In the genomic region with DNA sequence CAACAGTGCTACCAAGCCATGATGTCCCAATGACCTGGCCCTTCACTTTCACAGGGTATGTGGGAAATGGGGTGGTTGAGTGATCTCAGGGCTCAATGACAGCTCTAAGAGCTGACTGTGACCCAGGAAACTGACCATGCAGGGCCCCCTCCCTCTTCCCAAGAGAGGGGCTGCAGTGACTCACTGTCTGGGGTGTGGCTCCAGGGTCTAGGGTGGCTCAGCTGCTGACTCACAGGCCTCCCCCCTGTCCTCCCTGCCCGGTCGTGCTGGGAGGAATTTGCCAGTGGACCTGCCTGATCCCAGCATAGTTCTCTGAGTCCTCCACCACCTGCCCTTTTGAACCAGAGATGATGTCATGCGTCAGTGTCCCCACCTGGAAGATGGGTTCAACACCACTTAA, we compare ENCODE assay signal across 8 mouse cellular contexts. TPM values are rescaled to one million over a fixed set of nuclear protein-coding genes. Genes with fewer than 3 reads are reported as not detected.
DNase-seq lines count a peak whose midpoint lies in the region; ATAC-seq and TF ChIP-seq lines count a peak whose summit lies in the region.

No protein-coding gene starts in this region.

- peaks cover under 1% of the 10 kb centered on the region; the same call in 1 of the 2 replicates for H3K36me3 ChIP-seq in liver, embryonic 14.5 days (replicated peaks; ENCODE audit: control insufficient read depth, insufficient read depth, low read depth)

- H3K4me1 ChIP-seq in liver, embryonic 14.5 days (replicated peaks; ENCODE audit: control insufficient read depth in 2 of 2, insufficient read depth in 2 of 2, low read length in 1 of 2) = peaks cover 35 to 44% of the 10 kb centered on the region in 2 experiments

- WGBS in liver, embryonic 14.5 days (ENCODE audit: insufficient replicate concordance) = 55% methylated on average over 3 of the region's 3 CpGs

- peak; percentile 61 for DNase-seq in 3T3-L1 (ENCODE audit: low read depth, low spot score)
- peak; percentile 93 for DNase-seq in Muller cell, postnatal 12 days (ENCODE audit: inconsistent ontology term)
- peak; percentile 66 to 73 for DNase-seq in heart, adult 9 months (ENCODE audit: low spot score in 2 of 2)
- DNase-seq in liver, embryonic 14.5 days (ENCODE audit: low read depth in 3 of 3, low spot score in 3 of 3) = no peak
- DNase-seq in urinary bladder, postnatal 25 days (ENCODE audit: low spot score) = peak; percentile 63
- no peak for DNase-seq in left cerebral cortex, adult 18-20 months (ENCODE audit: low spot score in 2 of 2)
- DNase-seq in thymus, postnatal 14 days = no peak

- TF ChIP-seq CTCF in liver, embryonic 14.5 days (IDR thresholded peaks at IDR 0.05; ENCODE audit: low read depth) = no peak

- peak overlapping the region; percentile 34 for H3K27ac ChIP-seq in liver, embryonic 14.5 days

- H3K4me2 ChIP-seq in liver, embryonic 14.5 days (ENCODE audit: low read depth) = peak overlapping the region; percentile 75; the same call in 1 of the 2 replicates

- no peaks in the 10 kb centered on the region for H3K9me3 ChIP-seq in liver, embryonic 14.5 days (ENCODE audit: control insufficient read depth, low read length)

- no peaks in the 10 kb centered on the region for H3K27me3 ChIP-seq in liver, embryonic 14.5 days (ENCODE audit: control insufficient read depth, insufficient read depth, low read length)

- no peak overlapping the region; the same call in 1 of the 2 replicates for H3K9ac ChIP-seq in liver, embryonic 14.5 days (replicated peaks)

- ATAC-seq in liver, embryonic 14.5 days (ENCODE audit: insufficient read depth) = no peak
- no peak for ATAC-seq in erythroid progenitor cell, adult 5-6 weeks (replicated peaks; ENCODE audit: low FRiP score, poor library complexity, severe bottlenecking)

- TF ChIP-seq EP300 in liver, embryonic 14.5 days (IDR thresholded peaks at IDR 0.05; ENCODE audit: low read depth) = no peak

- H3K4me3 ChIP-seq in liver, embryonic 14.5 days (ENCODE audit: insufficient read depth in 1 of 2, low read depth in 2 of 2, low read length in 2 of 2) = no peak overlapping the region

RNA-seq across cellular contexts. Expression of a gene that starts 8.2 kb away (rescaled TPM):
- polyA plus RNA-seq in liver, embryonic 14.5 days (2012; rRNA removed) = 6.7 and 10.5 TPM in 2 replicates
- polyA plus RNA-seq in liver, embryonic 14.5 days (2014; fragmentation: Nextera tagmentation; extraction: Ambion mirVana) = 10.1 and 11.7 TPM in 2 replicates
- not detected in 2 replicates for total RNA-seq in erythroid progenitor cell, adult 5-6 weeks (2015; ENCODE audit: low replicate concordance)
- 0.45 and 0.90 TPM in 2 replicates for total RNA-seq in erythroid progenitor cell, adult 5-6 weeks (2017; ENCODE audit: low replicate concordance)
- 10 to 100 TPM; 19.1 to 24.1 TPM for total RNA-seq in left cerebral cortex, adult 18-20 months (2021)

RNA-seq across cellular contexts. Expression of a gene that starts 12.5 kb away (rescaled TPM):
- polyA plus RNA-seq in liver, embryonic 14.5 days (2012; rRNA removed) = 16.8 and 17.8 TPM in 2 replicates
- 42.1 and 42.6 TPM in 2 replicates for polyA plus RNA-seq in liver, embryonic 14.5 days (2014; fragmentation: Nextera tagmentation; extraction: Ambion mirVana)
- 6.5 and 12.2 TPM in 2 replicates for total RNA-seq in erythroid progenitor cell, adult 5-6 weeks (2015; ENCODE audit: low replicate concordance)
- total RNA-seq in erythroid progenitor cell, adult 5-6 weeks (2017; ENCODE audit: low replicate concordance) = 0.76 and 1.8 TPM in 2 replicates
- 100 to 1,000 TPM; 179 TPM for total RNA-seq in left cerebral cortex, adult 18-20 months (2021)

RNA-seq across cellular contexts. Expression of a gene that starts 12.7 kb away (rescaled TPM):
- polyA plus RNA-seq in liver, embryonic 14.5 days (2012; rRNA removed) = 47.3 and 55.8 TPM in 2 replicates
- 84.4 and 89.0 TPM in 2 replicates for polyA plus RNA-seq in liver, embryonic 14.5 days (2014; fragmentation: Nextera tagmentation; extraction: Ambion mirVana)
- total RNA-seq in erythroid progenitor cell, adult 5-6 weeks (2015; ENCODE audit: low replicate concordance) = 12.6 and 14.3 TPM in 2 replicates
- 17.1 and 26.6 TPM in 2 replicates for total RNA-seq in erythroid progenitor cell, adult 5-6 weeks (2017; ENCODE audit: low replicate concordance)
- 100 to 1,000 TPM; 141 to 150 TPM for total RNA-seq in left cerebral cortex, adult 18-20 months (2021)

RNA-seq across cellular contexts. Expression of a gene that starts 18.9 kb away (rescaled TPM):
- polyA plus RNA-seq in liver, embryonic 14.5 days (2012; rRNA removed) = 0.57 and 1.0 TPM in 2 replicates
- 0.56 and 1.1 TPM in 2 replicates for polyA plus RNA-seq in liver, embryonic 14.5 days (2014; fragmentation: Nextera tagmentation; extraction: Ambion mirVana)
- total RNA-seq in erythroid progenitor cell, adult 5-6 weeks (2015; ENCODE audit: low replicate concordance) = not detected in 2 replicates
- total RNA-seq in erythroid progenitor cell, adult 5-6 weeks (2017; ENCODE audit: low replicate concordance) = not detected in 2 replicates
- not detected for total RNA-seq in left cerebral cortex, adult 18-20 months (2021)

Comparison
In these comparisons a context has a peak if more than half of its experiments do, and no peak if none do; other contexts are left out.
1. DNase-seq: peak in 3T3-L1 (single experiment), Muller cell, postnatal 12 days (single experiment), heart, adult 9 months (2 of 2) and urinary bladder, postnatal 25 days (single experiment); none in liver, embryonic 14.5 days (0 of 3), left cerebral cortex, adult 18-20 months (0 of 2) and thymus, postnatal 14 days (single experiment).
2. RNA of a gene that starts 8.2 kb away (total RNA-seq): 19.1 to 24.1 TPM in left cerebral cortex, adult 18-20 months; 0.45 to 0.90 TPM in erythroid progenitor cell, adult 5-6 weeks; every median in the first group is over 10 times any median in the second.
3. RNA of a gene that starts 12.5 kb away (total RNA-seq): 179 TPM in left cerebral cortex, adult 18-20 months; 0.76 to 12.2 TPM in erythroid progenitor cell, adult 5-6 weeks; every median in the first group is over 10 times any median in the second.
4. RNA of a gene that starts 12.7 kb away (total RNA-seq): 141 to 150 TPM in left cerebral cortex, adult 18-20 months; 12.6 to 26.6 TPM in erythroid progenitor cell, adult 5-6 weeks; every median in the first group is over 4 times any median in the second.